Mouse (Mus musculus) cerebellum, adult 2 months (tissue): Measurements from ENCODE around the gene Cib3.

Source experiments
- CTCF ChIP-seq: fragments of 200-500 bp; IDR thresholded peaks from 2 replicates; pipeline ENCODE4 v1.5.1; 2011; ENCODE audit warnings: low read depth, mild to moderate bottlenecking, control low read depth, low read length, moderate library complexity, borderline replicate concordance; ENCODE audit not compliant: insufficient read depth
- POLR2A ChIP-seq: fragments of 200-500 bp; IDR thresholded peaks from 2 replicates; pipeline ENCODE4 v1.6.1; 2011; ENCODE audit warnings: low read length, control low read depth, borderline replicate concordance; ENCODE audit not compliant: insufficient read depth

- TF ChIP-seq POLR2A (no peak), CTCF (no peak)
Observed at GRCm38 (mm10) chr8:72257902-72258238, 45.2 kb upstream of the Cib3 start.
